Mouse (Mus musculus) hindbrain, embryonic 13.5 days (tissue): Measurements from ENCODE around the gene Myo15b. TPM values are rescaled to one million over a fixed set of nuclear protein-coding genes. Genes with fewer than 3 reads are reported as not detected.
A peak's percentile ranks its signal among the peaks of the same experiment; 100 is the strongest.

Experiments used
- ATAC-seq: fragments of 200-750 bp; cut with Nextera tagmentation; 2 replicates; pipeline ENCODE4 v1.8.0; 2017; ENCODE audit warnings: moderate TSS enrichment; ENCODE audit not compliant: low FRiP score
- H3K27ac ChIP-seq: fragments of 300-500 bp; sonication (generic); 2 replicates; pipeline ENCODE4 v1.5.1; 2015; ENCODE audit warnings: inconsistent platforms, mild to moderate bottlenecking, moderate library complexity
- H3K27me3 ChIP-seq: fragments of 300-500 bp; sonication (generic); 2 replicates; pipeline ENCODE4 v1.6.1; 2015; ENCODE audit warnings: mild to moderate bottlenecking, inconsistent platforms
- H3K36me3 ChIP-seq: fragments of 300-500 bp; sonication (generic); 2 replicates; pipeline ENCODE4 v1.6.1; 2015; ENCODE audit warnings: mild to moderate bottlenecking, inconsistent platforms
- H3K4me1 ChIP-seq: fragments of 300-500 bp; sonication (generic); replicated peaks from 2 replicates; pipeline ENCODE4 v1.6.1; 2015; ENCODE audit warnings: inconsistent platforms
- H3K4me2 ChIP-seq: fragments of 300-500 bp; sonication (generic); 2 replicates; pipeline ENCODE4 v1.6.1; 2015; ENCODE audit warnings: inconsistent platforms, mild to moderate bottlenecking, moderate library complexity
- H3K4me3 ChIP-seq: fragments of 300-500 bp; sonication (generic); 2 replicates; pipeline ENCODE4 v1.5.1; 2015; ENCODE audit warnings: mild to moderate bottlenecking, inconsistent platforms
- H3K9ac ChIP-seq: fragments of 300-500 bp; sonication (generic); 2 replicates; pipeline ENCODE4 v1.6.1; 2015; ENCODE audit warnings: mild to moderate bottlenecking, inconsistent platforms
- H3K9me3 ChIP-seq: fragments of 300-500 bp; sonication (generic); 2 replicates; pipeline ENCODE4 v1.6.1; 2016; ENCODE audit warnings: inconsistent platforms
- WGBS: fragments of 180-500 bp; shearing (Covaris S2); methylation state at CpG from one replicate; pipeline ENCODE4 v1.1.7; 2015; 5-methylcytosine and 5-hydroxymethylcytosine counted together
- polyA plus RNA-seq: library from polyadenylated mRNA; unstranded; fragments of >200 nt; fragmentation: Nextera tagmentation; extraction: Ambion mirVana; gene quantifications from 2 replicates; pipeline ENCODE4 v1.2.1, GENCODE M21; 2015

Gene Myo15b
- polyA plus RNA-seq, 1 experiment from 2014 or later = not detected

- WGBS = 88% methylated on average over 5 of the region's 5 CpGs
- H3K27ac ChIP-seq = no peak overlapping the region
- peaks cover 64% of the 10 kb centered on the region for H3K36me3 ChIP-seq
- no peak overlapping the region for H3K9ac ChIP-seq
- H3K4me1 ChIP-seq = no peaks in the 10 kb centered on the region
- no peaks in the 10 kb centered on the region for H3K27me3 ChIP-seq
- H3K9me3 ChIP-seq = no peaks in the 10 kb centered on the region
- no peak overlapping the region for H3K4me3 ChIP-seq
- no peak for ATAC-seq
- no peak overlapping the region for H3K4me2 ChIP-seq
These were observed 60.4 kb downstream of the Myo15b start for GRCm38 (mm10) chr11:115918637-115919036.

GRCm38 (mm10) chr11:115919073-115919472 is 60.9 kb downstream of the Myo15b start:
- no peak for ATAC-seq
- Histone ChIP-seq H3K27ac (no peak overlapping the region), H3K27me3 (no peaks in the 10 kb centered on the region), H3K4me1 (no peaks in the 10 kb centered on the region), H3K4me2 (no peak overlapping the region), H3K9ac (no peak overlapping the region), H3K36me3 (peaks cover 64% of the 10 kb centered on the region), H3K4me3 (no peak overlapping the region), H3K9me3 (no peaks in the 10 kb centered on the region)
- WGBS = 89% methylated on average over 5 of the region's 5 CpGs

- WGBS = 50% methylated on average over 6 of the region's 6 CpGs
These were observed 62.1 kb downstream of the Myo15b start for GRCm38 (mm10) chr11:115920110-115920818.

DNA sequence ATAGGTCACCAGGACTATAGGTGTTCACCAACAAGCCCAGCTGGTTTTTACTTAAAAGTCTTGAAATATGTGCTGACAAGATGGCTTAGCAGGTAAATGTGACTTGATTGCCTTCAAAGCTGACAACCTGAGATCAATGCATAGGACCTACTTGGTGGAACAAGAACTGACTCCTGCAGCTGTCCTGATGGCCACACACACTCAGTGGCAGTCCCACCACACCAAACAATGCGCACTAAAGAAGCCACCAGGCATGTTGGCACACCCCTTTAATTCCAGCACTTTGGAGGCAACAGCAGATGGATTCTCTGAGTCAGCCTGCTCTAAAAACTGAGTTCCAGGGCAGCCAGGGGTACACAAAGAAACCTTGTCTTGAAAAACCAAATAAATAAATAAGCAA is 63.8 kb downstream of the Myo15b start:
- H3K27me3 ChIP-seq = no peaks in the 10 kb centered on the region
- no peaks in the 10 kb centered on the region for H3K9me3 ChIP-seq
- no peaks in the 10 kb centered on the region for H3K4me1 ChIP-seq
- H3K27ac ChIP-seq = no peak overlapping the region
- H3K36me3 ChIP-seq = peaks cover 54% of the 10 kb centered on the region
- no peak overlapping the region for H3K9ac ChIP-seq
- H3K4me3 ChIP-seq = no peak overlapping the region
- no peak overlapping the region for H3K4me2 ChIP-seq
- WGBS = 100% methylated on average over 1 of the region's 1 CpGs
- no peak for ATAC-seq

More at GRCm38 (mm10) chr11:115920110-115920818, 62.1 kb downstream of the Myo15b start:
- Histone ChIP-seq H3K4me1 (no peaks in the 10 kb centered on the region), H3K4me3 (no peak overlapping the region), H3K9me3 (no peaks in the 10 kb centered on the region), H3K27me3 (no peaks in the 10 kb centered on the region), H3K36me3 (peaks cover 64% of the 10 kb centered on the region), H3K4me2 (no peak overlapping the region), H3K27ac (no peak overlapping the region), H3K9ac (no peak overlapping the region)
- ATAC-seq = no peak

GRCm38 (mm10) chr11:115929031-115929430 is 70.8 kb downstream of the Myo15b start:
- H3K4me2 ChIP-seq = no peak overlapping the region
- 88% methylated on average over 8 of the region's 8 CpGs for WGBS
- peaks cover 40% of the 10 kb centered on the region for H3K36me3 ChIP-seq
- H3K4me3 ChIP-seq = no peak overlapping the region
- H3K4me1 ChIP-seq = peaks cover 18% of the 10 kb centered on the region
- no peak overlapping the region for H3K27ac ChIP-seq
- ATAC-seq = no peak
- H3K9me3 ChIP-seq = no peaks in the 10 kb centered on the region
- no peaks in the 10 kb centered on the region for H3K27me3 ChIP-seq
- no peak overlapping the region for H3K9ac ChIP-seq

GRCm38 (mm10) chr11:115929818-115930217 is 71.6 kb downstream of the Myo15b start:
- no peak overlapping the region for H3K4me3 ChIP-seq
- H3K9ac ChIP-seq = no peak overlapping the region
- peaks cover 33% of the 10 kb centered on the region for H3K36me3 ChIP-seq
- H3K9me3 ChIP-seq = no peaks in the 10 kb centered on the region
- 84% methylated on average over 2 of the region's 3 CpGs for WGBS
- H3K4me2 ChIP-seq = no peak overlapping the region
- no peak for ATAC-seq
- no peaks in the 10 kb centered on the region for H3K27me3 ChIP-seq
- no peak overlapping the region for H3K27ac ChIP-seq
- H3K4me1 ChIP-seq = peaks cover 26% of the 10 kb centered on the region

DNA sequence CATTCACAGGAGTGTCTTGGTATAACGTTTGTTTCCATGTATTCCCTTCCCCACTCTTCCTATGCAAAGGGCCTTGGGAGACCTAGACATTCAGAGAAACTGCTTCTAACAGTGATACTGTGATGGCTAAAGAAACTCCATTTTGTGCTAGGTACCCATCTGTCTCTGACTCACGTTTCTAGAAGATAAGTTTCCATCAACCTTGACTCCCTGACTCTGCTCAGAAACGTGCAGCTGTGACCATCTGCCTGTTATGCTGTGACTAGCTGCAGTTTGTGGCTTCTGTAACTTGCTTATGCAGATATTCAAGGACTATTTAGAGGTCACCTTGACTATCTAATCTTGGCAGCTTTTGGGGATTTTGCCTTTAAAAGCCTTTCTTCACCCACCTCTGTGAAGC is 73.0 kb downstream of the Myo15b start:
- H3K27me3 ChIP-seq = no peaks in the 10 kb centered on the region
- peaks cover 35% of the 10 kb centered on the region for H3K4me1 ChIP-seq
- ATAC-seq = no peak
- no peak overlapping the region for H3K4me3 ChIP-seq
- no peak overlapping the region for H3K4me2 ChIP-seq
- H3K36me3 ChIP-seq = peaks cover 37% of the 10 kb centered on the region
- no peak overlapping the region for H3K27ac ChIP-seq
- no peak overlapping the region for H3K9ac ChIP-seq
- no peaks in the 10 kb centered on the region for H3K9me3 ChIP-seq
- 77% methylated on average over 3 of the region's 3 CpGs for WGBS

DNA sequence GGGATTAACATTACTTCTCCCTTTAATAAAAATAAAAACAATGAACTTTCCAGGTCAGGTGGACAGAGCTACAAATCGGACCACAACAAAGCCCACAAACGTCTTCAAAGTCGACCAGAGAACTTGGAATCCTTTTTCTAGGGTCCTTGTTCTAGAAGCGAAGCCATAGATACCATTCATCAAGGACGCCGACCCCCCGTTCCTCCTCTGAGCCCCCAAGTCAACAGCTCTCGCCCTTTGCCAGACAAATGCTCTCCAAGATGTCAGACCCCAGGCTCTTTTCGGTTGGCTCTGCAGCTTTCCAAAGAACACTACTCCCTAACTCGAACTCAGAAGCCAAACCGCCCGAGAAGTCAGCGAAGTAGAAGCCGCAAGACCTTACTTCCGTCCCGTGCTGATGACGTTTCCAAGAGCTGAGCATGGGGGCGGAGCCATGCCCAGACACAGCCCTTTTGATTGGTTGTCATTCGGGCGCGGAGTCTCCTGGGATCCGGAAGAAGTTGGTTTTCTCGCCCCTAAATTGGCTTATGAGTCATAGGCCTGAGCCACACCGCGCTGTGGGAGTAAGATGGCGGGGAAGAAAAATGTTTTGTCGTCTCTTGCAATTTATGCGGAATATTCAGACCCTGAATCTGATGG is 75.0 kb downstream of the Myo15b start, which contains the start of the genes Sap30bp and Recql5:
Gene Sap30bp (plus strand): TSS at position 175 of the 639 bp plus-strand sequence.
Gene Recql5 (minus strand): TSS at position 370 of the 639 bp plus-strand sequence.
- Histone ChIP-seq H3K27ac (peak within 1 kb of the TSS; percentile 49), H3K27me3 (no peaks in the 10 kb centered on the region), H3K4me3 (peak within 1 kb of the TSS; percentile 97), H3K4me2 (peak within 1 kb of the TSS; percentile 93), H3K4me1 (peaks cover 35% of the 10 kb centered on the region), H3K36me3 (peaks cover 35% of the 10 kb centered on the region), H3K9ac (peak within 1 kb of the TSS; percentile 91), H3K9me3 (no peaks in the 10 kb centered on the region)
- ATAC-seq = peak; percentile 99
- under 1% methylated on average over 28 of the region's 28 CpGs for WGBS

- no peaks in the 10 kb centered on the region for H3K9me3 ChIP-seq
- WGBS = under 1% methylated on average over 16 of the region's 16 CpGs
- H3K27me3 ChIP-seq = no peaks in the 10 kb centered on the region
- ATAC-seq = peak; percentile 71
- H3K9ac ChIP-seq = peak overlapping the region; percentile 91
- H3K4me3 ChIP-seq = peak overlapping the region; percentile 97
- peak overlapping the region; percentile 93 for H3K4me2 ChIP-seq
- H3K36me3 ChIP-seq = peaks cover 34% of the 10 kb centered on the region
- peaks cover 35% of the 10 kb centered on the region for H3K4me1 ChIP-seq
- H3K27ac ChIP-seq = peak overlapping the region; percentile 49
These were observed 75.5 kb downstream of the Myo15b start for GRCm38 (mm10) chr11:115933747-115934110.

- H3K4me2 ChIP-seq = no peak overlapping the region
- no peak overlapping the region for H3K27ac ChIP-seq
- no peaks in the 10 kb centered on the region for H3K9me3 ChIP-seq
- H3K27me3 ChIP-seq = no peaks in the 10 kb centered on the region
- H3K4me3 ChIP-seq = no peak overlapping the region
- 36% methylated on average over 6 of the region's 6 CpGs for WGBS
- ATAC-seq = no peak
- no peak overlapping the region for H3K9ac ChIP-seq
- peaks cover 9% of the 10 kb centered on the region for H3K4me1 ChIP-seq
- H3K36me3 ChIP-seq = peaks cover 84% of the 10 kb centered on the region
These were observed 81.6 kb downstream of the Myo15b start for GRCm38 (mm10) chr11:115939690-115940329.

DNA sequence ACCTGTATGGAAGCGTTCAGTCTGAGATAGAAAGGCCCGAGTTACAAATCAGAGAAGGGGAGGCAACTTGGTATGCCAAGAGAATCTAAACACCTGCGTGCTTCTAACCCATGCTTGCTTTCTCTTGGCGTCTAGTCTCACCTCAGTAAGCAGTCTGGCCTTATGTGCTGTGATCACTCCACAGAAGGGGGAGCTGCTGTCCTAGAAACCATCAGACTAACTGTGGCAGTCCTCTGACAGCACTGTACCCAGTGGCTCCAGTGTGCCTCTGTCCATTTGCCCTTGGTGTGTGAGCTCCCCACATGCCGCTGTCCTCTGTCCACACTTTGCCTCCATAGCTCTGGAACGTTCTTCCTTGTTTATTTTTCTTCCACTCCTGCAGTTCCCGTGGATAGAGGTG is 83.8 kb downstream of the Myo15b start:
- Histone ChIP-seq H3K4me2 (no peak overlapping the region), H3K4me3 (no peak overlapping the region), H3K36me3 (peaks cover 93% of the 10 kb centered on the region), H3K27ac (no peak overlapping the region), H3K4me1 (no peaks in the 10 kb centered on the region), H3K9me3 (no peaks in the 10 kb centered on the region), H3K9ac (no peak overlapping the region), H3K27me3 (no peaks in the 10 kb centered on the region)
- ATAC-seq = no peak
- WGBS = 83% methylated on average over 7 of the region's 7 CpGs
